Mouse (Mus musculus) forebrain, embryonic 14.5 days (tissue): ENCODE data around the gene Nudt14. TPM values are rescaled to one million over a fixed set of nuclear protein-coding genes. Genes with fewer than 3 reads are reported as not detected.
A peak's percentile ranks its signal among the peaks of the same experiment; 100 is the strongest.

Experiments used
- ATAC-seq: fragments of 200-750 bp; cut with Nextera tagmentation; 2 replicates; pipeline ENCODE4 v1.8.0; 2017; ENCODE audit warnings: mild to moderate bottlenecking, moderate library complexity
- DNase-seq: peaks from one replicate; pipeline ENCODE4 v3.0.0-alpha.2; 2015; ENCODE audit warnings: low spot score
- H3K27ac ChIP-seq: fragments of 300-500 bp; sonication (generic); 2 replicates; pipeline ENCODE4 v1.5.1; 2014; ENCODE audit warnings: low read depth, mild to moderate bottlenecking, control low read depth, low read length, moderate library complexity
- H3K27me3 ChIP-seq: fragments of 300-500 bp; sonication (generic); replicated peaks from 2 replicates; pipeline ENCODE4 v1.6.1; 2014; ENCODE audit warnings: low read length, control low read depth, mixed read lengths; ENCODE audit not compliant: control insufficient read depth, insufficient read depth
- H3K36me3 ChIP-seq: fragments of 300-500 bp; sonication (generic); 2 replicates; pipeline ENCODE4 v1.6.1; 2014; ENCODE audit warnings: low read length, control low read depth; ENCODE audit not compliant: control insufficient read depth, insufficient read depth
- H3K4me1 ChIP-seq: fragments of 300-500 bp; sonication (generic); 2 replicates; pipeline ENCODE4 v1.6.1; 2014; ENCODE audit warnings: antibody characterized with exemption, low read length, control low read depth; ENCODE audit not compliant: control insufficient read depth, insufficient read depth
- H3K4me2 ChIP-seq: fragments of 300-500 bp; sonication (generic); 2 replicates; pipeline ENCODE4 v1.6.1; 2014; ENCODE audit warnings: mild to moderate bottlenecking, control low read depth, low read length
- H3K4me3 ChIP-seq: fragments of 300-500 bp; sonication (generic); 2 replicates; pipeline ENCODE4 v1.5.1; 2014; ENCODE audit warnings: low read depth, low read length, control low read depth
- H3K9ac ChIP-seq: fragments of 300-500 bp; sonication (generic); 2 replicates; pipeline ENCODE4 v1.6.1; 2014; ENCODE audit warnings: mild to moderate bottlenecking, low read length, control low read depth, moderate library complexity
- H3K9me3 ChIP-seq: fragments of 300-500 bp; sonication (generic); replicated peaks from 2 replicates; pipeline ENCODE4 v1.6.1; 2016; ENCODE audit warnings: low read length, control low read depth, mixed read lengths; ENCODE audit not compliant: control insufficient read depth
- WGBS: fragments of 180-500 bp; shearing (Covaris S2); extraction: QIAGEN DNeasy Blood & Tissue Kit; methylation state at CpG from one replicate; pipeline ENCODE4 v1.1.7; 2014; 5-methylcytosine and 5-hydroxymethylcytosine counted together
- microRNA-seq: library from miRNA; unstranded; fragments of <30 nt; microRNA quantifications from one replicate; pipeline ENCODE4, GENCODE M21; 2016
- polyA plus RNA-seq: library from polyadenylated mRNA; unstranded; fragments of >200 nt; fragmentation: Nextera tagmentation; extraction: Ambion mirVana; gene quantifications from 2 replicates; pipeline ENCODE4 v1.2.1, GENCODE M21; 2014

The Nudt14 gene
- polyA plus RNA-seq, 1 experiment from 2014 or later = 75.9 TPM

DNA sequence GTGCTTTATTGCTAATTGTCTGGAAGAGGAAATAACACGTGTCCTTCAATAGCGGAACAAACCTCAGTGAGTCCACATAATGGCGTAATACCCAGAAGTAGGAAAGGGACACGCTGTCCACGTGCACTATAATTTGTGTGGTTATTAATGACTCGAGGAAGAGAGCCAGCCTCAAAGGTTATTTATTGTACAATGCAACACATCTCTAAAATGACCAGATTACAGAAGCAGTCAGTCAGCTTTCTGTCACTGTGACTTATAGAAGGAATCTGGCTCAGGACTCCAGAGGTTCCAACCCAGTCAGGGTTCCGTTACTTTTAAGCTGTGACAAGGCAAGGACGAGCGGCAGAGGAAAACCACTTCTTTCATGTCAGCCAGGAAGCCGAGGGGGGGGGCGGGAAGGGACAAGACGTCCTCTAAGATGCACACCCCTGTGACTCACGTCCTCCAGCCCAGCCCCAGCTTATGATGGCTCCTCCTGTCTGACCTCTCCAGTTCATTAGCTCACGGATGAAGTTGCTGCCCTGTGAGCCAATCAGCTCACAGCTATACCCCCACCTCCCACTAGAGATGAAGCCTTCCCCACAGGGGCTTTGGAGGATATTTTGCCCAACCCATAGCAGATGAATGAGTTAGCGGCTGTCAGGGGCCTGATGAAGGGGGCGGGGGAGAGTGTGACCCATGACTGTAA lies 44.3 kb downstream of the Nudt14 start:
- no peaks in the 10 kb centered on the region for H3K27me3 ChIP-seq
- no peaks in the 10 kb centered on the region for H3K9me3 ChIP-seq
- H3K27ac ChIP-seq = no peak overlapping the region
- ATAC-seq = peak; percentile 46; the same call in 1 of the 2 replicates
- H3K36me3 ChIP-seq = no peaks in the 10 kb centered on the region
- H3K9ac ChIP-seq = no peak overlapping the region
- H3K4me2 ChIP-seq = 0 out of 2 replicates have a peak overlapping the region, but pooled peaks have one; percentile 2
- DNase-seq = peak; percentile 30
- H3K4me1 ChIP-seq = 0 out of 2 replicates have a peak, but pooled peaks cover 6% of the 10 kb centered on the region
- no peak overlapping the region for H3K4me3 ChIP-seq
- 42% methylated on average over 16 of the region's 16 CpGs for WGBS

- Histone ChIP-seq H3K36me3 (no peaks in the 10 kb centered on the region), H3K9me3 (no peaks in the 10 kb centered on the region), H3K4me1 (0 out of 2 replicates have a peak, but pooled peaks cover 6% of the 10 kb centered on the region), H3K27me3 (no peaks in the 10 kb centered on the region), H3K9ac (no peak overlapping the region), H3K4me3 (no peak overlapping the region), H3K27ac (no peak overlapping the region), H3K4me2 (no peak overlapping the region)
- DNase-seq (no peak), ATAC-seq (no peak)
- 81% methylated on average over 4 of the region's 4 CpGs for WGBS
Measured at GRCm38 (mm10) chr12:112894969-112895368, 47.0 kb downstream of the Nudt14 start.

DNA sequence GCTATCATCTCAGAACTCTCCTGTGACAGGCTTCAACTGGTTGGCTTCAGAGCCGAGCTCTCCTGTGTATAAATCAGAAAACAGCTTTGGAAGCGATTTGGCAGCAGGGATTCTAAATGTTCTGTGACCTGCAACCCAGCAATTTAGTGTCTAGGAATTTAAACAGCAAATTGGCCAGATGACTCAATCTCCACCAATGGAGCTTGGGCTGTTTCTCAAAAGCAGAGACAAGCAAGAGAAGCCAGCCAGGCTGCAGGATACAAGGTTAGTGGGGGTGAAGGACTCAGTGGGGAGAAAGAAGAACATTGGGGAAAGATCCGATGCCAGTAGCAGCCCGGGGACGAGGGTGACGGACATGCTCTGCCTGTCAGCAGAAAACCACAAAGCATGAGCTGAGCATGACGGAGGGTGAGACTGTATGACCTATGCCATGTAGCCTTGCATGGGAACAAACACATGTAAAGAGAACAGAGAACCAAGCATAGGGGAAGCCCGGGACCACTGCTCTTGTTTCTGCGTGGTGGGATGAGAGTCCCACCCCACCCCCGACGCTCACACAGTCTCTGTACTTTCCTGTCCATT lies 47.5 kb downstream of the Nudt14 start:
- no peaks in the 10 kb centered on the region for H3K9me3 ChIP-seq
- DNase-seq = no peak
- H3K4me3 ChIP-seq = no peak overlapping the region
- no peak overlapping the region for H3K27ac ChIP-seq
- 76% methylated on average over 11 of the region's 11 CpGs for WGBS
- ATAC-seq = no peak
- no peaks in the 10 kb centered on the region for H3K27me3 ChIP-seq
- H3K9ac ChIP-seq = no peak overlapping the region; the same call in 1 of the 2 replicates
- H3K36me3 ChIP-seq = no peaks in the 10 kb centered on the region
- 0 out of 2 replicates have a peak, but pooled peaks cover 6% of the 10 kb centered on the region for H3K4me1 ChIP-seq
- no peak overlapping the region for H3K4me2 ChIP-seq

GRCm38 (mm10) chr12:112885465-112885864 lies 56.5 kb downstream of the Nudt14 start:
- Histone ChIP-seq H3K4me1 (no peaks in the 10 kb centered on the region), H3K27ac (no peak overlapping the region), H3K27me3 (no peaks in the 10 kb centered on the region), H3K4me2 (no peak overlapping the region), H3K36me3 (no peaks in the 10 kb centered on the region), H3K9me3 (no peaks in the 10 kb centered on the region), H3K9ac (no peak overlapping the region), H3K4me3 (no peak overlapping the region)
- 62% methylated on average over 7 of the region's 7 CpGs for WGBS
- ATAC-seq = no peak
- DNase-seq = no peak

Small RNA genes lying within 50 kb of the gene (microRNA-seq; reads per million reads assigned to microRNA genes)
- gene Mir6941 = not detected

Other genes starting within 250 kb of the Nudt14 start
- 10.3 and 15.7 TPM in 2 replicates for gene Cep170b, start 221.7 kb downstream of the Nudt14 start, polyA plus RNA-seq
- gene Pld4, start 181.5 kb downstream of the Nudt14 start, polyA plus RNA-seq = 5.9 and 7.0 TPM in 2 replicates
- gene Ahnak2, start 139.5 kb downstream of the Nudt14 start, polyA plus RNA-seq = 0.29 and 0.51 TPM in 2 replicates
- gene Clba1, start 133.2 kb downstream of the Nudt14 start, polyA plus RNA-seq = 17.0 and 19.4 TPM in 2 replicates
- gene Cdca4, start 112.7 kb downstream of the Nudt14 start, polyA plus RNA-seq = 101 and 112 TPM in 2 replicates
- gene Gpr132, start 73.9 kb downstream of the Nudt14 start, polyA plus RNA-seq = not detected in 2 replicates
- gene Jag2, start 12.3 kb downstream of the Nudt14 start, polyA plus RNA-seq = 5.3 and 7.5 TPM in 2 replicates
- gene Btbd6, start 34.4 kb upstream of the Nudt14 start, polyA plus RNA-seq = 35.0 and 37.5 TPM in 2 replicates
- gene Brf1, start 58.6 kb upstream of the Nudt14 start, polyA plus RNA-seq = 43.0 and 51.0 TPM in 2 replicates
- 16.1 and 21.6 TPM in 2 replicates for gene Pacs2, start 72.4 kb upstream of the Nudt14 start, polyA plus RNA-seq
- gene Tex22, start 132.4 kb upstream of the Nudt14 start, polyA plus RNA-seq = not detected in 2 replicates
- gene Mta1, start 156.2 kb upstream of the Nudt14 start, polyA plus RNA-seq = 16.6 and 18.7 TPM in 2 replicates
- 354 and 404 TPM in 2 replicates for gene Crip2, start 198.1 kb upstream of the Nudt14 start, polyA plus RNA-seq
- 32.5 and 46.1 TPM in 2 replicates for gene Crip1, start 204.2 kb upstream of the Nudt14 start, polyA plus RNA-seq
- gene Tedc1, start 214.3 kb upstream of the Nudt14 start, polyA plus RNA-seq = 9.5 and 10.2 TPM in 2 replicates
- gene Tmem121, start 243.8 kb upstream of the Nudt14 start, polyA plus RNA-seq = 28.9 and 31.5 TPM in 2 replicates